Mouse (Mus musculus): Measurements from ENCODE around the gene Map3k19. TPM values are rescaled to one million over a fixed set of nuclear protein-coding genes. Genes with fewer than 3 reads are reported as not detected.
A peak's percentile ranks its signal among the peaks of the same experiment; 100 is the strongest.

Map3k19 gene
- polyA plus RNA-seq (2012; ENCODE audit: insufficient read depth, insufficient read length, low replicate concordance, missing spikeins): not detected in 2 replicates

DNA sequence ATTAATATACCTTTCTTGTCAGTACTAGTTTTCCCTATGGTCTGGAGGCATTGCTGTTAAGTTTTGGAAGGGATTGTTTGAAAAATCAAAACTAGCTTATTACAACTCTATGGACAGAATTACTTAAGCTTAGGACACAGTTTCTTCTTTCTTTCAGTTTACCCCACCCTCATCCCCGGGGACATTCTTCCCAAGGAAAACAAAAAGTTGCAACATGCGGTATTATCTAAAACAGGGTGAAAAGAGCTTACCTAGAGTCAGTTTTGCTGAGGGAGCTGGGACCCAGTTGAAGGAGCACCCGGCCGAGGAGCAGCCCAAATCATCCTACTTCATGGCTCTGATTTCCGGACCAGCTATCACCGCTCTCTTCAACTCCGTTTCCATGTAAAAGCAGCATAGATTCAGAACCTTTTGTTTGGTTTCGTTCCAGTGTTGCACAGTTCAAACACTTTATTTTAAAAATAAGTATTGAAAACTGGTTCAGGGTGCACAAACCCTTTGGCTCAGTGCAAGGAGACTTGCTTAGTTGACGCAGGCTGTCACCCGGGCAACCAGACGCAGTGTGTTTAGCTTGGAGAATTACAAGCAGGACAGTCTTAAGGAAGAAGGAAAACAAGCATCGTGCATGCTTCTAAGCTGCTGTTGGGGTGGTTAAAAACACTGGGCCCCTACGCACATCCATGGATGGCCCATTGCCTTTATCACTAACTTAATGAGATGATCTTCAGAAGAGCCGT lies at the start of gene Map3k19:
Gene Map3k19 (minus strand): TSS at position 546 of the 737 bp plus-strand sequence.
- Histone ChIP-seq H3K27ac (ENCODE audit: insufficient read depth, low read depth, low read length) (peak within 1 kb of the TSS; percentile 62; the same call in 1 of the 2 replicates), H3K4me1 (ENCODE audit: control insufficient read depth, insufficient read depth, low read length) (peaks cover 2% of the 10 kb centered on the region; the same call in 1 of the 2 replicates), H3K4me3 (ENCODE audit: insufficient read depth, low read depth, low read length) (peak within 1 kb of the TSS; percentile 22; the same call in 1 of the 2 replicates)
- WGBS: 29% methylated on average over 14 of the region's 14 CpGs
- TF ChIP-seq POLR2A (IDR thresholded peaks at IDR 0.05; ENCODE audit: insufficient read depth, low read depth, low read length) (no peak), CTCF (IDR thresholded peaks at IDR 0.05; ENCODE audit: insufficient read depth, low read depth, low read length) (no peak)

DNA sequence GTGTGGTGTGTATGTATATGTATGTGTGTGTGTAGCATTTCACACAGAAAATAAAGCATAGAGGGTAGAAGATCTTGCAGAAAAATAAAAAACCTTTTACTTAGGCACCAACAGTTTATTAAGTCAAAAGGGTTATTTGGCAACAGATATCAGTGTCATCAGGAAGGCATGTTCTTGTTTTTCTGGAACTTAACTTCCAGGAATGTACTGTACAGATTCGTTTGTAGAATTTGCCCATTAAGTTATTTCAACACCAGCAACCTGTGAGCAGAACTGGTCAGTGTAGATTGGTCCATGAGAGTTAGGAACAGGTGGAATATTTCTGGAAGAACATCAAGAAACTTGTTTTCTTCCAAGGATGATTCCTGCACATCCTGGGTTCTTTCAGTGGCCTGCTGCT lies 44.6 kb upstream of the Map3k19 start:
- Histone ChIP-seq H3K4me3 (ENCODE audit: insufficient read depth, low read depth, low read length) (no peak overlapping the region), H3K27ac (ENCODE audit: insufficient read depth, low read depth, low read length) (no peak overlapping the region), H3K4me1 (ENCODE audit: control insufficient read depth, insufficient read depth, low read length) (no peaks in the 10 kb centered on the region)
- WGBS: 71% methylated on average over 1 of the region's 1 CpGs
- TF ChIP-seq POLR2A (IDR thresholded peaks at IDR 0.05; ENCODE audit: insufficient read depth, low read depth, low read length): no peak
- TF ChIP-seq CTCF (IDR thresholded peaks at IDR 0.05; ENCODE audit: insufficient read depth, low read depth, low read length): no peak

DNA sequence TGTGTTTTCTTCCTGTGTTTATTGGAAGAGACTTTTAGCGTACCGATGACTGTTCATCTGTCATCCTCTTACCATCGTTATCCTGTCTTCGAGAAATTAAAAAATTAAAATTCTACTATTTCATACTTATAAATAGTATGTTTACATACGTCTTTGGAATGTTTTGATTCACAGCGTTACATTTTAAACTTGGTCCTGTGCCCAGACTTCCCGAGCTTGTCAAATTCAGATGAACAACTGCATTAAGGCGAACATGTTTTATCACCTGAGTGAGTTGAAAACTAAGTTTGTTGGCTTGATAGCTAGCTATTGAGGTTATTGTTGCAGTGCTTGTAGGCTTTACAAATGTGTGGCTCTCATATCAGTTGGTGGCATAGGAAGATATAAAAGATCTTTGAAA lies 14.4 kb upstream of the Map3k19 start:
- H3K4me1 ChIP-seq (ENCODE audit: control insufficient read depth, insufficient read depth, low read length): no peaks in the 10 kb centered on the region; the same call in 1 of the 2 replicates
- H3K27ac ChIP-seq (ENCODE audit: insufficient read depth, low read depth, low read length): no peak overlapping the region; the same call in 1 of the 2 replicates
- no peak for TF ChIP-seq POLR2A (IDR thresholded peaks at IDR 0.05; ENCODE audit: insufficient read depth, low read depth, low read length)
- no peak for TF ChIP-seq CTCF (IDR thresholded peaks at IDR 0.05; ENCODE audit: insufficient read depth, low read depth, low read length)
- WGBS: 28% methylated on average over 8 of the region's 8 CpGs
- peak overlapping the region; percentile 61 for H3K4me3 ChIP-seq (ENCODE audit: insufficient read depth, low read depth, low read length)

DNA sequence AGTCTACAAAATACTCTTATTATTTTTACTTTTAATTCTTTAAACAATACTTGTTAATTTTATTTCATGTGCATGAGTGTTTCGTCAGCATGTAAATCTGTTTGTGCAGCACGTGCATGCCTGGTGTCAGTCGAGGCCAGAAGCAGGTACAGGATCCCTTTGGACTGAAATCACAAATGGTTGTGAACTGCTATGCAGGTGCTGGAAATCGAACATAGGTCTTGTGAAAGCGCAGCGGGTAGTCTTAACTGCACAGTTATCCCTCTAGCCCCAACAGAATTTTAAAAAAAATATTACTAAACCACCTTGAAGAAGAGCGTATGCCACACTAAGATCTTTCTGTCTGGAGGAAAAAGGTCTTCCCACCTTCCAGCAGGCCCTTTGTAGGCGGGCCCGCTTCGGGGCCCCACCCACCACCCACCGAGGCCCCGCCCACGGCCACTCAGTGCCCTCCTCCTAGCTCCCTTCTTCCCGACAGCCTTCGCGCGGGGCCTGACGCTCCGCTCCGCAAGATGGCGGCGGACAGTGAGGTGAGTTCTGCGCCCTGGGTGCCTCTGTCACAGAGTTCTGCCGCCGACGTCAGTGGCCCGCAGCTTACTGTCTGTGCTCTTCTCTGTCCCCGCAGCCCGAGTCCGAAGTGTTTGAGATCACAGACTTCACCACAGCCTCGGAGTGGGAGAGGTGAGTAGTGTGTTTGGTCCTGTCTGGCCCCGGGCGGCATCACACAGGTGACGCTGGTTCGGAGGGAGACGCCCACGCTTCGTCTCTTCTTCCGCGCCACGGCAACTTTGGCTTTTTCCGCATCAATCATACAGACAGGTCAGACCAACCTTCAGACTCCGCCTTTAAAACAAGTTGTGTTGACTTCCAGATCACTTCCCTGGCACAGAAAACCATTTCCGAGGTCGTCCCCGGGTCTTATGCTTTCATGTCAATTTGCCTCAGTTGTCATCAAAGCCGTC lies 13.8 kb upstream of the Map3k19 start, which contains the start of gene Rab3gap1:
Gene Rab3gap1 (plus strand): TSS at position 474 of the 962 bp plus-strand sequence.
- TF ChIP-seq POLR2A (IDR thresholded peaks at IDR 0.05; ENCODE audit: insufficient read depth, low read depth, low read length) (peak; percentile 93), CTCF (IDR thresholded peaks at IDR 0.05; ENCODE audit: insufficient read depth, low read depth, low read length) (no peak)
- Histone ChIP-seq H3K27ac (ENCODE audit: insufficient read depth, low read depth, low read length) (peak within 1 kb of the TSS; percentile 34), H3K4me3 (ENCODE audit: insufficient read depth, low read depth, low read length) (peak within 1 kb of the TSS; percentile 61), H3K4me1 (ENCODE audit: control insufficient read depth, insufficient read depth, low read length) (no peaks in the 10 kb centered on the region; the same call in 1 of the 2 replicates)
- 10% methylated on average over 47 of the region's 47 CpGs for WGBS

DNA sequence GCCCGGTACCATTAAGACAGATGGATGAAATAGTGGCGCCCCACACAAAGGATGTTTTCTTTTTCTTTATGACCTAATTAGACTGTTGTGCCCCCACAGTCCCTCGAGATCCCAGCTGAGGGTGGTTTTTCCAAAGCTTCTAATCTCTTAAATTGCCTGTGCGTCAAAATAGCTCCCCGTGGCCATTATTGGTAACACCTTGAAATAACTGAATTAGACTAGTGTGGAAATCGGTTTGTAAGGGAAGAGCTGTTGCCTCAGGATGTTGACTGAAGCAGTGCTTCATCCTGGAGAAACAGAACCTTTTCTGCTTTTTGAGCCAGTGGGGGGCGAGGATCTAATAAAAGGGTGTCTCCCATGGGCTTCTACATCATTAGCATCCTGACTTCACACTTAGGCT lies 9.0 kb upstream of the Map3k19 start:
- TF ChIP-seq POLR2A (IDR thresholded peaks at IDR 0.05; ENCODE audit: insufficient read depth, low read depth, low read length) (no peak), CTCF (IDR thresholded peaks at IDR 0.05; ENCODE audit: insufficient read depth, low read depth, low read length) (no peak)
- Histone ChIP-seq H3K4me1 (ENCODE audit: control insufficient read depth, insufficient read depth, low read length) (no peaks in the 10 kb centered on the region; the same call in 1 of the 2 replicates), H3K4me3 (ENCODE audit: insufficient read depth, low read depth, low read length) (no peak overlapping the region), H3K27ac (ENCODE audit: insufficient read depth, low read depth, low read length) (no peak overlapping the region)
- 34% methylated on average over 7 of the region's 7 CpGs for WGBS

DNA sequence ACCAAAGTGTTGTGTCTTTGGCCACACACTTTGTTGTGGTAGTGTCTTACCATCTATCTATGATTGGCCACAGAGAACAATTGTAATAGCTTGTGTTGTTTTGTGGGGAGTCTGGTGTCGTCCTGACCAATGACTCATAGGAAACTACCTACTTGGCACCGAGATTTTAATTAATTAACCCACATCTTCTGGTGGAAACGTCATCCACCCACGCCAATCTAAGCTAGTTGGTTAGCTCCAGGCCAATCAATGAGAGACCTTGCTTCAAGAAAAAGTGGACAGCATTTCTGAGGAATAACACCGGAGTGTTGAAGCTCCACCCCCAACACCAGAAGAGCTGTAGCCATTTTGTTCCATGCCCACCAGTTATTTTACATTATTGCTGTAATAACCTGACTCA lies 7.1 kb upstream of the Map3k19 start:
- Histone ChIP-seq H3K4me1 (ENCODE audit: control insufficient read depth, insufficient read depth, low read length) (no peaks in the 10 kb centered on the region), H3K27ac (ENCODE audit: insufficient read depth, low read depth, low read length) (no peak overlapping the region), H3K4me3 (ENCODE audit: insufficient read depth, low read depth, low read length) (no peak overlapping the region)
- WGBS: 79% methylated on average over 5 of the region's 5 CpGs
- TF ChIP-seq POLR2A (IDR thresholded peaks at IDR 0.05; ENCODE audit: insufficient read depth, low read depth, low read length) (no peak), CTCF (IDR thresholded peaks at IDR 0.05; ENCODE audit: insufficient read depth, low read depth, low read length) (no peak)

DNA sequence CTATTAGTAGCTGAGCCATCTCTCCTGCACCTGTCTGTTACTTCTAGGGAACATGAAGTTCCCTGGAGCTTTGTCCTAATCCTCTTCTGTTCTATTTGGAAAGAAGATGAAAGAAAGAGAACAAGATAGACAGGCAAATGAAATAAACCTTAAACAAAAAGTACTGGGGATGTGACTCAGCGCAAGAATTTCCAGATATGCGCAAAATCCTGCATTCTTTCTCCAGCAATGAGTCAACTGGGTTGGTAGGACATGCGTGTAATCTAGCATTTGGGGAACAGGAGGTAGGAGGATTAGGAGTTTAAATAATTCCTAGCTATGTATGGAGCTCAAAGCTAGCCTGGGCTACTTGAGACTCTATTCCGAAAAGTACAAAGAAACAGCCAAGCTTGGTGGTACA lies 5.7 kb upstream of the Map3k19 start:
- WGBS: 95% methylated on average over 4 of the region's 4 CpGs
- TF ChIP-seq POLR2A (IDR thresholded peaks at IDR 0.05; ENCODE audit: insufficient read depth, low read depth, low read length): no peak
- no peak for TF ChIP-seq CTCF (IDR thresholded peaks at IDR 0.05; ENCODE audit: insufficient read depth, low read depth, low read length)
- Histone ChIP-seq H3K4me3 (ENCODE audit: insufficient read depth, low read depth, low read length) (no peak overlapping the region), H3K4me1 (ENCODE audit: control insufficient read depth, insufficient read depth, low read length) (no peaks in the 10 kb centered on the region), H3K27ac (ENCODE audit: insufficient read depth, low read depth, low read length) (no peak overlapping the region)

DNA sequence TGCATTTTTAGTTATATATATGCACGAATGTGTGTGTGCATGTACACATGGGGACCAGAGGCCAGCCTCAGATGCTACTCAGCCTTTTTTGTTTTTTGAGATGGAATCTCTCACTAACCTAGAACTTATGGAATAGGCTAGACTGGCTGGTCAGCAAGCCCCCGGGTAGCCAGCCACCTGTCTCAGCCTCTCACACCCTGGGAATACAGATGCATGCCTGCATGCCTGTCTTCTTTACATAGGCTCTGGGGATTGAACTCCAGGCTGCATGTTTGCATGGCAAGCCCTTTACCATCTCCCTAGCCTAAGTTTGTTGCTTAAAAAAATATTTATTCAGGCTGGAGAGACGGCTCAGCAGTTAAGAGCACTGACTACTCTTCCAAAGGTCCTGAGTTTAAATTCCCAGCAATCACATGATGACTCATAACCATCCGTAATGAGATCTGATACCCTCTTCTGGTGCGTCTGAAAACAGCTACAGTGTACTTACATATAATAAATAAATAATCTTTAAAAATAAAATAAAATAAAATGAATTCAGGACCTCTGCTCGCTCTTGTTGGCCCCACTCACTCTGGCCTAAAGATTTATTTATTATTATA lies 5.1 kb upstream of the Map3k19 start:
- TF ChIP-seq CTCF (IDR thresholded peaks at IDR 0.05; ENCODE audit: insufficient read depth, low read depth, low read length) (no peak), POLR2A (IDR thresholded peaks at IDR 0.05; ENCODE audit: insufficient read depth, low read depth, low read length) (no peak)
- H3K4me3 ChIP-seq (ENCODE audit: insufficient read depth, low read depth, low read length): no peak overlapping the region
- no peak overlapping the region for H3K27ac ChIP-seq (ENCODE audit: insufficient read depth, low read depth, low read length)
- WGBS: 85% methylated on average over 6 of the region's 6 CpGs
- H3K4me1 ChIP-seq (ENCODE audit: control insufficient read depth, insufficient read depth, low read length): no peaks in the 10 kb centered on the region

Data from olfactory bulb, adult 2 months (tissue).